Mouse (Mus musculus): ENCODE data around the gene Nppc.

Nppc gene

DNA sequence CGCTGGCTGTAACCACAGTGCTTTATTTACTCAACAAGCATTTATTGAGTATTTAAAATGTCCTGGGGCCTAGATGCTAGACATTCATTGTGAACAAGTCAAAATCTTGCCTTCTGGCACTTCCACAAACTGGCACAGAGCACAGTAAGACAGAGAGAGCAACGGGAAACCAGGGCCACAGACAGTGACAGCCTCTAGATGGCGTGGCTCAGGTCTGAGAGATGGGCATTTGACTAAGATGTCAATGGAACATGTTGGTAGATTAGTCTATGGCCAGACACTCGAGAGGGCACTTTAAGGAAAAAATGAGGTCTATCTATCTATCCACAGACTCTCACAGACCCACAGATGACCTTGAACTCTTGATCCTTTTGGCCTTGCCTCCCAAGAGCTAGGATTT lies 17.7 kb downstream of the Nppc start:
- DNase-seq (ENCODE audit: low read depth, low spot score): peak; percentile 35

DNA sequence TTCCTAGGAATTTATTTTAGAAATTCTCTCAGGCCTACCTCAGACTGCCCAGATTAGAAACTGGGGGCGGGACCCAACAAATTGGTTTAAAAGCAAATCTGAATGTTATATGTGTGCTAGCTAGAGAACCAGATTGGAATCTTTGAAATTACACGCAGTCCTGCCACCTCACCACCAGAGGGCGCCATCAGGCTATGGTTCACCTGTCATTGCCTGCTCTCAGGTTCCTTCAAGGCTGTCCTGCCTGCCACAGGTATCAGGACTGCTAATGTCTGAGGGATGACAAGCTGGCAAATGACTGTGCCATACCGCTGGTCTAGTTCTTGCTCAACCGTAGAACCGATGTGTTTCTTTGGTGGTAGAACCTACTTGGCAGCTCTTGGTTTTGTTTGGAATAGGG lies 20.1 kb downstream of the Nppc start:
- peak; percentile 73 for DNase-seq (ENCODE audit: low read depth, low spot score)

DNA sequence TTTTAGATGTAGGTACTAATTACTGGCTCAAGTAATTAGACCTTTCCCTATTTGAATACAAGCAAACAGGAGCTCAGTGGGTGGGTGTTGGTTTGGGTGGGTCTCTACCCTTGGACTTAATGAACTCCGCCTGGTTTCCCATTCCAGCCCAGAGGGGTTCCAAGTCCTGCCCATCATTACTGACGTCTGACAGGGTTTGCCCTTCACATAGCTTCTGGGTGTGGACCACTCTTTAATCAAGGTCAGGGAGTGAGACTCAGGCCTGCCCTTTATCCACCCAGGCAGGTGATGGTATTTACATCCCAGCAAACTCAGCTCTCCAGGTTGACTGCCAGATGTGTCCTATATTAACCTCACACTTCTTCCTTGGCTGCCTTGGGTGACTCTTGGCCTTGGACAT lies 22.9 kb downstream of the Nppc start:
- peak; percentile 79 for DNase-seq (ENCODE audit: low read depth, low spot score)

DNA sequence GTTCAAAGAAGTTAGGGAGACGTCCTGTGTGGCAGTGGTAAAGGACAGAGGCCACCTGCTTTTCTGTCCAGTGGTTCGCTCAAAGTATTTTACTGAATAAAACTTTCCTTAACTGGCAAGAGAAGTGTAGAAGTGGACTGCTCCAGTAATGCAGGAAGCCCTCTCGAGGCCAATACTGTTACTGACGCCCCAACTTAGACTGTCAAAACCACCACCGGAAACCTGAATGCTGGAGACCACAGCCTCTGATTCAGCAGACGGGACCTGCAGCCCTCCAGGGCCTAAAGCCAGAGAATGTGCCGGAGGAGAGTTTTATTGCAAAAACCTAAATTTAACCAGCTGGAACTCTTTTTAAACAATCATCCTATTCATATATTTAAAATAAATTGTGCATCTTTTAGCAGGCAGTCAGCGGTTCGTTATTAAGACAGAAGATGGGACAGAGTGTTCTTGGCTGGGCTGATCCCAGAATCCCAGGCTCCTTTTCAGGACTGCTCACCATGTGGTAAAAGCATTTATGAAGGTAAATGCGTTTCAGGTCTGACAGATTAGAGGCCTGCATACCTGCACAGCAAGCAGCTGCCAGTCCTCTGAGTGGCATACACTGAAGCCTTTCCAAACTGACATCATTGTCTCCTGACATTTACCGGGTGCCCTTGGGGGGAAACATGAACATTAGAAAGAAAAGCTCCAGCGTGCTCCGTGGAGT lies 27.1 kb downstream of the Nppc start:
- DNase-seq (ENCODE audit: low read depth, low spot score): no peak

DNA sequence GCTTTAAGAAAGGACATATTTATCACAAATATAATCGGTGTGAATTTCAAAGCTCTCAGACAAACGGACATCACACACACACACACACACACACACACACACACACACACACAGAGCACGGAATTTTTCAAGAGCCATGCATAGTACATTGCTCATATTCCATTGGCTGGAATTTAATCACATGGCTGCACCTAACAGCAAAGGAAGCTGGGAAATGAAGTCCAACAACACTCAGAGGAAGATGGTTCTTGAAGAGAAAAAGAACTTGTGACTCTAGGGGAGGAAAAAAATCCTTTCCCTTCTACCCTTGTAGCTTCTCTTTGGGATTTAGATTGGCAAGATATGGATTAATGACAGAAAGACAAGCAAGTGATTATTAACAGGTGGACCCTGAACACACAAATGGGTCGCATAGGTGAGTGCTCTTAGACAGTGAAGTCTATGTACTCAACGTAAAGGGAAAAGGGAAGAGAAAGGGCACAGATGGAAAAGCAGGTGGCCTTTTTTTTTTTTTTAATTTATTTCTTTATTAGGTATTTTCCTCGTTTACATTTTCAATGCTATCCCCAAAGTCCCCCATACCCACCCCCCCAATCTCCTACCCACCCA lies 35.5 kb downstream of the Nppc start:
- DNase-seq (ENCODE audit: low read depth, low spot score): peak; percentile 62

DNA sequence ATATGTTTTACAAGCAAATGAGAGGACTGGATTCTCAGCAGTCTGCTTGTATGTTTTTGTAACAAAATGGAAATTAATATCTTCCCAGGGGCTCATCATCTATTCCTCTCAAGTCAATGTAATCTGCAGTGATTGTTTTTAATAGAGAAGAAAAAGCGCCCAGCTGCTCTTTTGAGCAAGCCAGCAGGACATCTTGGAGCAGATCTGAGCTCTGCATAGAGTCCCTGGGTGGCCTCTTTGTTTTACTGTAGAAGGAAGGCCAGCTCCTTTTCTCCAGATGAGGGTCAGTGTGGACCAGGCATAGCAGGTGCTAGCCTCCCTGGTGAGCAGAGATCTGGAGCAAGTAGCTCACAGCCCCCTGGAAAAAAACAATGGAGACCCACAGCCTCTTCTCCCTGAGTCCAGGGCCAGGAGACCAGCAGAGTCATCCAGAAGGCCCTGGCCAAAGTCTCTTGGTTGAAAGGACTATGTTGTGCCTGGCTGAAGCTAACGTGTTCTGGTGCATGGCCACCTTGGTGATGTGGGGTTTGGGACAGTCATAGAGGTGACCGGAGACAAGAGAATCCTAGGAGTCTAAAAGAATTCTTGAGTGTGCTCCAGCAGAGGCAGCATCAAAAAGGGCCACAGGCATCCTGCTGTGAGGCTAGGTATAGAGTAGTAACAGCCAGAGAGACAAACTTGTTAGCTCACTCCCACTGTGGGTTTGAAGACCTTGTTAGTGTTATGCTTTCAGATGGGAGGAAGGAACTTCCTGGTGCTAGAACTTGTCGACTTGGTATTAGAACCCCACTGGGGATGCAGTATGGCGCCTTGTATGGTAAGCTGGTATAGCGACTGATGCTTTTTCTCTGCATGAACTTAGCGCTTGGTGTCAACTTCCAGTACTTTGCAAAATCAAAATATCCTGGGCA lies 36.3 kb downstream of the Nppc start:
- no peak for DNase-seq (ENCODE audit: low read depth, low spot score)

DNA sequence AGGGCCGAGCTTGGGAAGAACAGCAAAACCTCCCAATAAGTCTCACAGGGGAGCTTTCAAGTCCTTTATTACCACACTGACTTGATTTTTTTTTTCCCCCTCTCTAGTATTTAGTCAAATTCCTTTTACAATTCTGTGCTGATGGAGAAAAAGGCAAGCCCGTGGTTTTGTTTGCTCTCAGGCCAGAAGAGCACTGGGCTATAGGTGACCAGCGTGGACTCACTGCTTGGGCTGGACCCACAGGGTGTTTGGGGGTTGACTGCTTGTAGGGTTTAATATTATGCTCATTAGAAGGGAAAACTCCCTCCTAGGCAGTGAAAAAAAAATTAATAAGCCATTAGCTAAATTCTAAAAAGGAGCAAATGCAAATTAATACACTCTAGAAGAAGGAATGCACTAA lies 36.9 kb downstream of the Nppc start:
- no peak for DNase-seq (ENCODE audit: low read depth, low spot score)

DNA sequence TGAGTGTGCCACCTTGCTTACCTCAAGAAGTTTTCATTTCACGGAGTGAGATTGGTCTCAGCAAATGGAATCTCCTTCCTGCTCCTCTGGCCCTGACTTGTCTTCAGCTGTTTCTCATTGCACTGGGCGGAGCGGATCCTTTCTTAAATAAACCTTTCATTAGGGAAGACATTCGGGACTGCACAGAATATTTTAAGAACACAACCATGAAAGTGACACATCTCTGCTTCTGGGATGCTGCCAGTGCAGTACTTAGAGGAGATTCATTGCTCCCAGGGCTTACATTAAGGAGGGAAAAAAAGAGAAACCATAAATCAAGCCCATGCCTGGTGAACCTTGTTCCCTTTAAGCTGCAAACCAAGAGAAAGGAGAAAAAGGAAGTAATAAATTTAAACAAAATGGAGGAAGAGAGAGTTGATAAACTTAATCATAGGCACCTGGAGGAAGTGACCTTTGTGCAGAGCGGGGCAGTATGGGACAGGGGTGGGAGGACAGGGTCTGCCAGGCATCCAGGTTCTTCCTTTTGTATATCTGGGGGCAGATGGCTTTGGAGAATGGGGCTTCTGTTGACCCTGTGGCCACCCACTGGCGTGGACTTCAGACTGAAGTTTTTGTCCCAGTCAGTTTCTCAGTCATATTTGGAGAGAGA lies 37.5 kb downstream of the Nppc start:
- no peak for DNase-seq (ENCODE audit: low read depth, low spot score)

DNA sequence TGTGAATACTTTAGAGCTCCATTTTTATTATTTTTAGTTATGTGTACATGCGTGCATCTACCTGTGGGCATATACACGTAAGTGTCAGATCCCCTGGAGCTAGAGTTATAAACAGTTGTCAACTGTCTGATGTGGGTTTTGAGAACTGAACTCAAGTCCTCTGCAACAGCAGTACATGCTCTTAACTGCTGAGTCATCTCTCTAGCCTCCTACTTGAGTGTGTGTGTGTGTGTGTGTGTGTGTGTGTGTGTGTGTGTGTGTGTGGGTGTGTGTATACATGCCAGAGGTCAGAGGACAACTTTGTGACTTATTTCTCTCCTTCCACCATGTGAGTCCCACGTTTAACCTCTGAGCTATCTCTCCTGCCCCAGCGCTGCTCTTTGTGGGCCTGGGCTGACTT lies 39.8 kb downstream of the Nppc start:
- no peak for DNase-seq (ENCODE audit: low read depth, low spot score)

DNA sequence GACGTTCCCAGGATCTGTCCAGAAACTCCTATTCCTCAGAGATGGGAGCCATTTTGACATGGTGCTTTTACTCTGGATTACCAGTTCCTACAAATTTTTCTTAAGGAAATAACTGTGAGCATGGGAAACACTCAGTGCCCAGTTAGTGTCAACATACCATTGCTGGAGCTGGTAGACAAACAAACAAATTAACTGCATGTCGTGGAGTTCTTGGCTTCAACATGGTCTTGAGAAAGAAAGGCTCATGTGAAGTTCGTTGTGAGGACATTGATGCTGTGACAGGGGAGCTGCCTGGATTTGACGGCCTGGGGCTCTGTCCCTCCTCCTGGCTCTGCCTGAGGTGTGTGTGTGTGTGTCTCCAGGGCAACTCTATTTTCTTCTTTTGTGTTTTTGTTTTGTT lies 40.4 kb downstream of the Nppc start:
- no peak for DNase-seq (ENCODE audit: low read depth, low spot score)

DNA sequence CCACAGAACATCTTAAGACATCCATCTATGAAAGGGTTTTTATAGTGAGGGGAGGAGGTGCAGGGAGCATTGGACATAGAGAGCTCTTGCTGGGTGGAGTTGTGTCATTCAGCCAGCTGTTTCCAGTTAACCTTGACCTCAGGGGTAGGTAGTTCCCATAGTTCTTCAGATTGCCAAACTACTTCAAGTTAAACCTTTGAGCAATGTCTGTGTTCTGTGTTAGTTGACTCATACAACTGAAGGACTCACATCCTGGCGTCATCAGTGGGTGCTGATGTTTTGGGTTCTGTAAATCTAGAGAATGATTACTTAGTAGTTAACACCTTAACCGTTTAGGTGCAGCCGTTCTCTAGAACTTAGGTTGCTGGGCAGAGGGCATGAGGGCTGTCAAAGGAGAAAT lies 42.1 kb downstream of the Nppc start:
- DNase-seq (ENCODE audit: low read depth, low spot score): no peak

DNA sequence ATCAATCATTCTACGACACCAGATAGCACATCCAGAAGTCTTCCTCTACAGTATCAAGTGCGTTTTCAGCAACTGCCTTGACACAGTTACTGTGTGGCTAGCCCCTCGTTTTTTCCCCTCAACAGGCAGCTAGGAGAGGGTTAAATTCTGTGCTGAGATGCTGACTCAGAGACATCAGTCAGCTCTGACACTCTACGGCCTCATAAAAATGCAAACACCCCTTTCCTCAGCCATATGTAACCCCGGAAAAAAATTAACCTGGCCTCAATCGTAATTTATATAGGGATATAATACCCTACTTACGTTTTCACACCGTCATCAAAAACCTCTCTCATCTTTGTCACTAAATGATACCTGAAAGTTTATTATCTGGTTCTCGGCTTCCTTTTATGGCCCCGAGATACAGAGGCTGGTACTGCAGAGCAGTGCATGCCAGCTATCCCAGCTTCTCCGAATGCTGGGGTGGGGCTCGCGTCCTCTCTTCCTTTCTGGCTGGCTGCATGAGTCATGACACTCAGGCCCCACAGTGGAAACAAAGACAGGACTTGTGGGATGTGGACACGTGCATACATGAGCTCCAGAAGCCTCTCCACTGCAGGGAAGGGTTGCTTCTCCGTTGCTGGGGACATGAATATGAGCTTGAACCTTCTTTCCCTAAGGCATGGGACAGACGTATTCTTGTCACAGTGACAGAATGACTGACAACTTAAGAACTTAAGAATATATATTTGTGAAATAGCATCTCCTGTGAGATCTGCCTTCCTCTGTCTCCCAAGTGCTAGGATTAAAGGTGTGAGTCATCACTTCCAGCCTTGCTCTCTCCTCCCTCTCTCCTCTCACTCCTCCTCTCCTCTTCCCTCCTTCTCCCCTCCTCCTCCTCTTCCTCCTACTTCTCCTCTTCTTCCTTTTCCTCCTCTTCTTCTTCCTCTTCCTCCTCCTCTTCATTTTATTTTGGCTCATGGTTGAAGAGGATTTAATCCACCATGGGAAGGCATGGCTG lies 47.1 kb downstream of the Nppc start:
- DNase-seq (ENCODE audit: low read depth, low spot score): no peak

DNA sequence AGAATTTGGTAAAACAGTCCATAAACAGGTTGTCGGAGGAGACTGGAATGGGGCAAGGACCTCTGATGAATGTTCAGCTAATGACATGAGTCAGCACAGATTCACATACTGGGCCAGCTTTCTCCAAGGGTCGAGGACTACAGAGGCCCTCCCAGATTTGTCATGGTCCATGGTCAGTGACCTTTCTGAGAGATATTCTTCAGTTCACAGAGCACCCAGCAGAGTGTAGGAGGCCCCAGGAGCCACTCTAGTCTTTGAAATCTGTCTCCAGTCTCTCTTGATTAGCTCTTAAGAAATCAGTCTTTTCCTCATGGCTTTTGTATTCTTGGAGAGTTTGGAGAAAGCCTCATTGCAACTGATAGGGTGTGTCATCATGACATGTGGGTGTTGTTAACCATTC lies 48.1 kb downstream of the Nppc start:
- DNase-seq (ENCODE audit: low read depth, low spot score): no peak

DNA sequence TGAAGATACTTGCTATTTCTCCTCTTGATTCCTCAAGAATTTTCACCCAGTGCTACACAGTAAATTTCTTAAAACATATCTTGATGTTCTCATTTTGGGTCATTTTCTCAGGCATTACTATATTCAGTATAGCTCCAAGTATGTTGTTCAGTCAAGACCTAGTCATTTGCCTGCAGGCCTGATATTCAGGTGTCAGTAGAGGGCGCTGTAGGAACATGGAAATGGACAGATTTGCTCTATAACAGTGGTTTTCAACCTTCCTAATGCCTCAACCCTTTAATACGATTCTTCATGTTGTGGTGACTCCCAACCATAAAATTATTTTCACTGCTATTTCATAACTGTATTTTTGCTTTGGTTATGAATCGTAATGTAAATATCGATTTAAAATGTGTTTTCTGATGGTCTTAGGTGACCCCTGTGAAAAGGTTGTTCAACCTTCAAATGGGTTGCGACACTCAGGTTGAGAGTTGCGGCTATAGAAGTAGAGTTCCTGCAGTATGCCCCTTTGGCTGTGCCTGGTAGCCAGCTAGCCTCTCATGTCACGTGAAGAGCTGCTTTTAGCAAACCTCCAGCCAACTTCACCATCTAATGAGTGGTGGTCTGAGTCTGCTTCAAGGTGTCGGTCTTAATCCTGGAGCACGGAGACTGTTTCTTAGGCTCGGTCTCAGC lies 51.8 kb downstream of the Nppc start:
- DNase-seq (ENCODE audit: low read depth, low spot score): peak; percentile 76

Data from ZHBTc4 (cell line).